ENCODE assay signal across 10 mouse cellular contexts in the genomic region with DNA sequence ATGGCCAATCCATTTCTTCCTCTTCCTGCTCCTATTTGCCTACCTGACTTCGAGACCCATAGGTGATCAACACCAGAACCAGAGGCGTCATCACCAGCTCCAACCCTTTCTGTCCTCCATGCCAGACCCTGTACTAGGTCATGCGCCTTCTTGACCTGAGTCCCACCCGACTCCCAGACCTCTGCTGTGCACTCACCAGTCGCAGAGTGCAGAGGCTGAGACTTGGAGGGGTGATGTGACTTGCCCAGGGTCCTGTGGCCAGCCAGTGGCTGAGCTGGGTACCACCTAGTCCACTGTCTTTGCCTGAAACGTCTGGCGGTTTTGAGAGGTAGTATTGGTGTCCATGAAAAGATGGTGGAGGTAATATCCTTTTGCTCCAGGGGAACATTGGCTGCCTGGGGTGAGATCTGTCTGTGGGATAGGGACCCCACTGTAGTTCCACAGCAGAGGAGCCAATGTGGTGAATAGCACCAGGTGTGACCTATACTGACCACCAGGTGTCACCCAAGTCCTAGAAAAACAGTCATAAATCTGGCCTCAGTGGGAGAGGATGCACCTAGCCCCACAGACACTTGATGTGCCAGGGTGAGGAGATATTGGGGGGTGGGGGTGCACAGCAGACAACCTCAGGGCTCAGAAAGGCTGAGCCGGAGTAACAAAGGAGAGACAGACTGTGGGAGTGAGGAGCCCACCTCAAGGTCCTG. TPM values are rescaled to one million over a fixed set of nuclear protein-coding genes. Genes with fewer than 3 reads are reported as not detected.
DNase-seq lines count a peak whose midpoint lies in the region; ATAC-seq and TF ChIP-seq lines count a peak whose summit lies in the region.
"Had no signal": no experiment of that assay in that cellular context is flagged by ENCODE, and none has a peak within 500 bp of the region (broad histone marks: within the 10 kb centered on the region; RNA-seq: fewer than 3 reads in every experiment).

No protein-coding gene starts in this region.

- no peak for TF ChIP-seq POLR2A in bone marrow, adult 2 months (IDR thresholded peaks at IDR 0.05; ENCODE audit: borderline replicate concordance, control insufficient read depth, low read depth, low read length)

- no peak overlapping the region for H3K4me3 ChIP-seq in lung, embryonic 14.5 days (ENCODE audit: low read depth, low read length)
- H3K4me3 ChIP-seq in bone marrow, adult 2 months (replicated peaks; ENCODE audit: control insufficient read depth, low read depth, low read length), result no peak overlapping the region
- H3K4me3 ChIP-seq in forebrain, embryonic 11.5 days (ENCODE audit: low read depth, low read length), result no peak overlapping the region
- H3K4me3 ChIP-seq: embryonic facial prominence, embryonic 13.5 days had no signal

- peak; percentile 24; the same call in 1 of the 2 replicates for ATAC-seq in lung, embryonic 14.5 days (ENCODE audit: insufficient read depth)
- 0 out of 2 replicates have a peak, but pooled peaks have one; percentile 36 for ATAC-seq in forebrain, embryonic 11.5 days (replicated peaks; ENCODE audit: low FRiP score)

- no peaks in the 10 kb centered on the region for H3K36me3 ChIP-seq in lung, embryonic 14.5 days (ENCODE audit: insufficient read depth)
- H3K36me3 ChIP-seq in forebrain, embryonic 11.5 days (ENCODE audit: control insufficient read depth, insufficient read depth, low read length), result no peaks in the 10 kb centered on the region
- H3K36me3 ChIP-seq: embryonic facial prominence, embryonic 13.5 days had no signal

- H3K4me2 ChIP-seq in lung, embryonic 14.5 days, result no peak overlapping the region
- no peak overlapping the region for H3K4me2 ChIP-seq in forebrain, embryonic 11.5 days (ENCODE audit: low read depth, low read length, severe bottlenecking)
- H3K4me2 ChIP-seq: embryonic facial prominence, embryonic 13.5 days had no signal

- TF ChIP-seq CTCF in lung, embryonic 14.5 days (IDR thresholded peaks at IDR 0.05; ENCODE audit: low read depth), result peak; percentile 84
- TF ChIP-seq CTCF in bone marrow, adult 2 months (IDR thresholded peaks at IDR 0.05; ENCODE audit: control insufficient read depth, insufficient read depth, low read length), result peak; percentile 21; the same call in 1 of the 2 replicates

- H3K9me3 ChIP-seq in lung, embryonic 14.5 days (ENCODE audit: low read depth, low read length), result no peaks in the 10 kb centered on the region
- no peaks in the 10 kb centered on the region for H3K9me3 ChIP-seq in forebrain, embryonic 11.5 days (ENCODE audit: control insufficient read depth, low read length)

- H3K9ac ChIP-seq in lung, embryonic 14.5 days, result no peak overlapping the region
- no peak overlapping the region for H3K9ac ChIP-seq in forebrain, embryonic 11.5 days (ENCODE audit: low read length)
- H3K9ac ChIP-seq: embryonic facial prominence, embryonic 13.5 days had no signal

- H3K4me1 ChIP-seq in lung, embryonic 14.5 days (ENCODE audit: insufficient read depth), result no peaks in the 10 kb centered on the region
- no peaks in the 10 kb centered on the region for H3K4me1 ChIP-seq in bone marrow, adult 2 months (ENCODE audit: control insufficient read depth, insufficient read depth, low read length)
- no peaks in the 10 kb centered on the region for H3K4me1 ChIP-seq in forebrain, embryonic 11.5 days (replicated peaks; ENCODE audit: control insufficient read depth, insufficient read depth, low read length)

- H3K27ac ChIP-seq in lung, embryonic 14.5 days (ENCODE audit: low read depth), result no peak overlapping the region
- H3K27ac ChIP-seq in bone marrow, adult 2 months (ENCODE audit: control insufficient read depth, insufficient read depth, low read depth, low read length, poor library complexity), result no peak overlapping the region
- no peak overlapping the region for H3K27ac ChIP-seq in forebrain, embryonic 11.5 days (ENCODE audit: low read depth, low read length)
- H3K27ac ChIP-seq: embryonic facial prominence, embryonic 13.5 days had no signal

- peak; percentile 76 for DNase-seq in lung, embryonic 14.5 days
- DNase-seq in lung, adult 18-20 months, result no peak
- DNase-seq in forebrain, embryonic 11.5 days (ENCODE audit: low spot score), result no peak
- DNase-seq in kidney, adult 18-20 months, result peak; percentile 54
- peak; percentile 55 for DNase-seq in lung, postnatal 10 days
- peak; percentile 50 for DNase-seq in right cerebral cortex, postnatal 14 days
- DNase-seq in urinary bladder, postnatal 4 days (ENCODE audit: low spot score in 2 of 2), result no peak

- 45% methylated on average over 8 of the region's 8 CpGs for WGBS in lung, embryonic 14.5 days
- WGBS in bone marrow, adult 2 months, result 47% methylated on average over 8 of the region's 8 CpGs
- WGBS in forebrain, embryonic 11.5 days, result 51% methylated on average over 8 of the region's 8 CpGs

- H3K27me3 ChIP-seq in lung, embryonic 14.5 days (ENCODE audit: insufficient read depth, low read length), result no peaks in the 10 kb centered on the region
- H3K27me3 ChIP-seq in forebrain, embryonic 11.5 days (ENCODE audit: control insufficient read depth, insufficient read depth, low read length), result no peaks in the 10 kb centered on the region
- H3K27me3 ChIP-seq: embryonic facial prominence, embryonic 13.5 days had no signal

RNA-seq across cellular contexts. Expression of gene Pla2g2f, which starts 8.9 kb away (rescaled TPM):
- not detected in 2 replicates for polyA plus RNA-seq in lung, embryonic 14.5 days (2014; fragmentation: Nextera tagmentation; extraction: Ambion mirVana)
- not detected in 2 replicates for polyA plus RNA-seq in bone marrow, adult 2 months (2011; ENCODE audit: insufficient read depth, insufficient read length, low replicate concordance, missing spikeins)
- 0.09 TPM in 1 of 2 replicates, not detected in the other for polyA plus RNA-seq in forebrain, embryonic 11.5 days (2014; fragmentation: Nextera tagmentation; extraction: Ambion mirVana)
- polyA plus RNA-seq: liver, embryonic 16.5 days had no signal

RNA-seq across cellular contexts. Expression of gene Ubxn10, which starts 11.6 kb away (rescaled TPM):
- 1.5 and 1.7 TPM in 2 replicates for polyA plus RNA-seq in lung, embryonic 14.5 days (2014; fragmentation: Nextera tagmentation; extraction: Ambion mirVana)
- not detected in 2 replicates for polyA plus RNA-seq in bone marrow, adult 2 months (2011; ENCODE audit: insufficient read depth, insufficient read length, low replicate concordance, missing spikeins)
- polyA plus RNA-seq in forebrain, embryonic 11.5 days (2014; fragmentation: Nextera tagmentation; extraction: Ambion mirVana), result 1.5 and 1.6 TPM in 2 replicates

RNA-seq across cellular contexts. Expression of gene Pla2g2c, which starts 23.9 kb away (rescaled TPM):
- polyA plus RNA-seq in lung, embryonic 14.5 days (2014; fragmentation: Nextera tagmentation; extraction: Ambion mirVana), result 0.15 and 0.25 TPM in 2 replicates
- not detected in 2 replicates for polyA plus RNA-seq in bone marrow, adult 2 months (2011; ENCODE audit: insufficient read depth, insufficient read length, low replicate concordance, missing spikeins)
- 0.37 and 0.52 TPM in 2 replicates for polyA plus RNA-seq in forebrain, embryonic 11.5 days (2014; fragmentation: Nextera tagmentation; extraction: Ambion mirVana)
- polyA plus RNA-seq: liver, embryonic 16.5 days had no signal

RNA-seq across cellular contexts. Expression of gene Pla2g2d, which starts 27.0 kb away (rescaled TPM):
- 0.18 TPM in 1 of 2 replicates, not detected in the other for polyA plus RNA-seq in lung, embryonic 14.5 days (2014; fragmentation: Nextera tagmentation; extraction: Ambion mirVana)
- 0.75 and 1.1 TPM in 2 replicates for polyA plus RNA-seq in bone marrow, adult 2 months (2011; ENCODE audit: insufficient read depth, insufficient read length, low replicate concordance, missing spikeins)
- not detected in 2 replicates for polyA plus RNA-seq in forebrain, embryonic 11.5 days (2014; fragmentation: Nextera tagmentation; extraction: Ambion mirVana)
- polyA plus RNA-seq: liver, embryonic 16.5 days had no signal

Comparison
In these comparisons a context has a peak if more than half of its experiments do, and no peak if none do; other contexts are left out.
1. DNase-seq: peak in lung, embryonic 14.5 days (single experiment), kidney, adult 18-20 months (single experiment), lung, postnatal 10 days (single experiment) and right cerebral cortex, postnatal 14 days (single experiment); none in lung, adult 18-20 months (0 of 2), forebrain, embryonic 11.5 days (single experiment) and urinary bladder, postnatal 4 days (0 of 2).